Mouse (Mus musculus) ES-E14 (cell line): Measurements from ENCODE around the gene Add3.

Source experiments
- CHD2 ChIP-seq: IDR thresholded peaks from 2 replicates; pipeline ENCODE4 v1.6.1; 2014; ENCODE audit warnings: mild to moderate bottlenecking, low read depth, low read length, inconsistent platforms
- HCFC1 ChIP-seq: IDR thresholded peaks from 2 replicates; pipeline ENCODE4 v1.6.1; 2012; ENCODE audit warnings: low read length, inconsistent platforms, borderline replicate concordance; ENCODE audit not compliant: insufficient read depth
- MAFK ChIP-seq: IDR thresholded peaks from 2 replicates; pipeline ENCODE4 v1.6.1; 2014; ENCODE audit warnings: mild to moderate bottlenecking, low read depth, low read length, inconsistent platforms; ENCODE audit not compliant: insufficient read depth
- ZC3H11A ChIP-seq: IDR thresholded peaks from 2 replicates; pipeline ENCODE4 v1.6.1; 2012; ENCODE audit warnings: low read depth, mild to moderate bottlenecking, inconsistent platforms, low read length, borderline replicate concordance

GRCm38 (mm10) chr19:53123301-53123700, 16.9 kb upstream of the Add3 start:
- no peak for TF ChIP-seq ZC3H11A
- TF ChIP-seq CHD2 = no peak
- TF ChIP-seq HCFC1 = no peak
- TF ChIP-seq MAFK = no peak
